Mouse (Mus musculus) intestine, postnatal 0 days (tissue): ENCODE measurements around the gene Ypel4. TPM values are rescaled to one million over a fixed set of nuclear protein-coding genes. Genes with fewer than 3 reads are reported as not detected.
"Not testable (repeated sequence)": the region's sequence is repeated elsewhere in the genome, so short reads cannot be mapped to it uniquely, and the experiment has no call there.

Experiments used
- ATAC-seq: fragments of 200-750 bp; cut with Nextera tagmentation; 2 replicates; pipeline ENCODE4 v1.8.0; 2017; ENCODE audit warnings: mild to moderate bottlenecking, moderate TSS enrichment, moderate library complexity
- H3K27ac ChIP-seq: fragments of 300-500 bp; sonication (generic); 2 replicates; pipeline ENCODE4 v1.5.1; 2014; ENCODE audit warnings: mild to moderate bottlenecking, low read depth, low read length, moderate library complexity
- H3K27me3 ChIP-seq: fragments of 300-500 bp; sonication (generic); replicated peaks from 2 replicates; pipeline ENCODE4 v1.6.1; 2014; ENCODE audit warnings: low read length, mixed read lengths; ENCODE audit not compliant: control insufficient read depth, insufficient read depth
- H3K36me3 ChIP-seq: fragments of 300-500 bp; sonication (generic); 2 replicates; pipeline ENCODE4 v1.6.1; 2014; ENCODE audit warnings: mild to moderate bottlenecking, moderate library complexity; ENCODE audit not compliant: control insufficient read depth, insufficient read depth
- H3K4me1 ChIP-seq: fragments of 300-500 bp; sonication (generic); replicated peaks from 2 replicates; pipeline ENCODE4 v1.6.1; 2014; ENCODE audit warnings: antibody characterized with exemption, low read length, mixed read lengths; ENCODE audit not compliant: control insufficient read depth, insufficient read depth
- H3K4me2 ChIP-seq: fragments of 300-500 bp; sonication (generic); replicated peaks from 2 replicates; pipeline ENCODE4 v1.6.1; 2014; ENCODE audit warnings: low read depth, mild to moderate bottlenecking, moderate library complexity
- H3K4me3 ChIP-seq: fragments of 300-500 bp; sonication (generic); 2 replicates; pipeline ENCODE4 v1.5.1; 2014; ENCODE audit warnings: low read depth, low read length
- H3K9ac ChIP-seq: fragments of 300-500 bp; sonication (generic); 2 replicates; pipeline ENCODE4 v1.6.1; 2014; ENCODE audit warnings: mild to moderate bottlenecking, low read depth, low read length
- H3K9me3 ChIP-seq: fragments of 300-500 bp; sonication (generic); 2 replicates; pipeline ENCODE4 v1.6.1; 2016; ENCODE audit warnings: mixed run types; ENCODE audit not compliant: control insufficient read depth
- CTCF ChIP-seq: sonication (generic); IDR thresholded peaks from 2 replicates; pipeline ENCODE4 v1.5.1; 2016; ENCODE audit warnings: low read depth, mild to moderate bottlenecking, control low read depth, antibody characterized with exemption, moderate library complexity
- WGBS: fragments of 180-500 bp; shearing (Covaris S2); extraction: QIAGEN DNeasy Blood & Tissue Kit; methylation state at CpG from one replicate; pipeline ENCODE4 v1.1.7; 2014; 5-methylcytosine and 5-hydroxymethylcytosine counted together
- polyA plus RNA-seq: library from polyadenylated mRNA; unstranded; fragments of >200 nt; fragmentation: Nextera tagmentation; extraction: Ambion mirVana; gene quantifications from 2 replicates; pipeline ENCODE4 v1.2.1, GENCODE M21; 2015

Ypel4 gene
- polyA plus RNA-seq, 1 experiment from 2014 or later, result 1.9 TPM

GRCm38 (mm10) chr2:84726716-84727115 is 7.1 kb upstream of the Ypel4 start:
- peak overlapping the region; percentile 83 for H3K4me2 ChIP-seq
- ATAC-seq, result no peak
- no peak for TF ChIP-seq CTCF
- H3K9ac ChIP-seq, result peak overlapping the region; percentile 57
- H3K4me1 ChIP-seq, result 0 out of 2 replicates have a peak, but pooled peaks cover 3% of the 10 kb centered on the region
- H3K36me3 ChIP-seq, result peaks cover 21% of the 10 kb centered on the region; the same call in 1 of the 2 replicates
- peak overlapping the region; percentile 57 for H3K4me3 ChIP-seq
- H3K9me3 ChIP-seq, result no peaks in the 10 kb centered on the region
- 4% methylated on average over 9 of the region's 9 CpGs for WGBS
- no peak overlapping the region for H3K27ac ChIP-seq
- no peaks in the 10 kb centered on the region for H3K27me3 ChIP-seq

- H3K9me3 ChIP-seq, result no peaks in the 10 kb centered on the region
- H3K9ac ChIP-seq, result peak within 1 kb of the TSS; percentile 57
- under 1% methylated on average over 38 of the region's 39 CpGs for WGBS
- 0 out of 2 replicates have a peak, but pooled peaks cover 3% of the 10 kb centered on the region for H3K4me1 ChIP-seq
- H3K36me3 ChIP-seq, result peaks cover 21% of the 10 kb centered on the region; the same call in 1 of the 2 replicates
- H3K4me2 ChIP-seq, result peak within 1 kb of the TSS; percentile 83
- peak; percentile 98 for ATAC-seq
- peak within 1 kb of the TSS; percentile 74 for H3K27ac ChIP-seq
- peak within 1 kb of the TSS; percentile 57 for H3K4me3 ChIP-seq
- no peak; the same call in 1 of the 2 replicates for TF ChIP-seq CTCF
- H3K27me3 ChIP-seq, result no peaks in the 10 kb centered on the region
Observed at GRCm38 (mm10) chr2:84727172-84727858, 6.5 kb upstream of the Ypel4 start, which contains the start of gene Clp1. Clp1 (minus strand) TSS chr2:84727350.

GRCm38 (mm10) chr2:84728191-84728590 is 5.7 kb upstream of the Ypel4 start:
- WGBS, result 86% methylated on average over 5 of the region's 5 CpGs
- H3K9ac ChIP-seq, ATAC-seq, H3K27me3 ChIP-seq, H3K9me3 ChIP-seq, H3K4me1 ChIP-seq, H3K27ac ChIP-seq: not testable (repeated sequence)
- Histone ChIP-seq H3K36me3 (peaks cover 19% of the 10 kb centered on the region; the same call in 1 of the 2 replicates), H3K4me2 (peak overlapping the region; percentile 83; the same call in 1 of the 2 replicates), H3K4me3 (peak overlapping the region; percentile 57; the same call in 1 of the 2 replicates)

- H3K27me3 ChIP-seq, result peaks cover 13% of the 10 kb centered on the region
- TF ChIP-seq CTCF, result no peak
- H3K27ac ChIP-seq, result no peak overlapping the region
- no peak overlapping the region for H3K9ac ChIP-seq
- 85% methylated on average over 3 of the region's 3 CpGs for WGBS
- 0 out of 2 replicates have a peak, but pooled peaks cover 1% of the 10 kb centered on the region for H3K4me1 ChIP-seq
- no peaks in the 10 kb centered on the region for H3K9me3 ChIP-seq
- no peak overlapping the region for H3K4me3 ChIP-seq
- H3K4me2 ChIP-seq, result no peak overlapping the region
- no peak for ATAC-seq
- H3K36me3 ChIP-seq, result no peaks in the 10 kb centered on the region
Observed at GRCm38 (mm10) chr2:84731206-84731605, 2.7 kb upstream of the Ypel4 start.

- Histone ChIP-seq H3K4me3 (no peak overlapping the region), H3K27ac (no peak overlapping the region)
- no peak for ATAC-seq
Observed at GRCm38 (mm10) chr2:84732394-84732793, 1.5 kb upstream of the Ypel4 start.

GRCm38 (mm10) chr2:84734351-84734864 is 550 bp downstream of the Ypel4 start:
- Histone ChIP-seq H3K27ac (no peak overlapping the region), H3K4me3 (peak overlapping the region; percentile 27), H3K4me1 (0 out of 2 replicates have a peak, but pooled peaks cover 5% of the 10 kb centered on the region), H3K27me3 (peaks cover 24% of the 10 kb centered on the region), H3K36me3 (no peaks in the 10 kb centered on the region), H3K4me2 (peak overlapping the region; percentile 56), H3K9ac (no peak overlapping the region), H3K9me3 (no peaks in the 10 kb centered on the region)
- no peak for TF ChIP-seq CTCF
- WGBS, result 1% methylated on average over 11 of the region's 11 CpGs
- no peak for ATAC-seq

More at GRCm38 (mm10) chr2:84732394-84732793, 1.5 kb upstream of the Ypel4 start:
- no peak for TF ChIP-seq CTCF
- no peak overlapping the region for H3K4me2 ChIP-seq
- H3K9me3 ChIP-seq, result no peaks in the 10 kb centered on the region
- 71% methylated on average over 1 of the region's 1 CpGs for WGBS
- peaks cover 23% of the 10 kb centered on the region for H3K27me3 ChIP-seq
- H3K36me3 ChIP-seq, result no peaks in the 10 kb centered on the region
- H3K4me1 ChIP-seq, result 0 out of 2 replicates have a peak, but pooled peaks cover 3% of the 10 kb centered on the region
- H3K9ac ChIP-seq, result no peak overlapping the region
